Mouse (Mus musculus) testis, adult 2 months (tissue): Measurements from ENCODE around the gene Emcn.

ENCODE experiments used
- CTCF ChIP-seq: fragments of 200-500 bp; IDR thresholded peaks from 2 replicates; pipeline ENCODE4 v1.5.1; 2012; ENCODE audit warnings: low read depth, mild to moderate bottlenecking, inconsistent platforms, low read length, moderate library complexity; ENCODE audit not compliant: control insufficient read depth, insufficient read depth, insufficient replicate concordance
- POLR2A ChIP-seq: fragments of 200-500 bp; IDR thresholded peaks from 2 replicates; pipeline ENCODE4 v1.6.1; 2012; ENCODE audit warnings: low read depth, mild to moderate bottlenecking, inconsistent platforms, low read length, moderate library complexity; ENCODE audit not compliant: control insufficient read depth

DNA sequence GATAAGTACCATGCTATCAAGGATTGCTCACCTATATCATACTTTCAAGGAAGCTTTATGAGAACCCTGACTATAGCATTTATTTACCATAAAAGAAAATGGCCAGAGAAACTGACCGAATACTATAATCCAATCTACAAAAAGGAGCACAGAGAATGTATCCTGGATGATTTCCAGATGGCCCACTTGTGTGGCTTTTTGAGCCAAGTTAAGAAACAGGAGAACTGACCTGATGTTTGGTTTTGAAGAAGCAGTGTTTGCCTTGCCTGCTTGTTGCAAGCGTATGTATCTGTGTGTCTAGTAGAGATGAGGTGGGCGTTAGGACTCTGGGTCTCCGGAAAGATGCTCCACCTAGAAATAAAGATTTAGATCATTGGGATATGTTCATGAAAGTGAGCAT lies 125.9 kb downstream of the Emcn start:
- TF ChIP-seq POLR2A, result no peak
- no peak for TF ChIP-seq CTCF
